Mouse (Mus musculus) liver, embryonic 14.5 days (tissue): ENCODE measurements around the gene Epha8.

ENCODE experiments used
- CTCF ChIP-seq: IDR thresholded peaks from 2 replicates; pipeline ENCODE4 v1.5.1; 2016; ENCODE audit warnings: antibody characterized with exemption, low read depth, control low read depth
- EP300 ChIP-seq: IDR thresholded peaks from 2 replicates; pipeline ENCODE4 v1.6.1; 2016; ENCODE audit warnings: antibody characterized with exemption, low read depth

GRCm38 (mm10) chr4:136937344-136937743, 19.3 kb downstream of the Epha8 start:
- no peak for TF ChIP-seq CTCF
- no peak for TF ChIP-seq EP300
